ENCODE assay signal across 22 mouse cellular contexts in the genomic region with DNA sequence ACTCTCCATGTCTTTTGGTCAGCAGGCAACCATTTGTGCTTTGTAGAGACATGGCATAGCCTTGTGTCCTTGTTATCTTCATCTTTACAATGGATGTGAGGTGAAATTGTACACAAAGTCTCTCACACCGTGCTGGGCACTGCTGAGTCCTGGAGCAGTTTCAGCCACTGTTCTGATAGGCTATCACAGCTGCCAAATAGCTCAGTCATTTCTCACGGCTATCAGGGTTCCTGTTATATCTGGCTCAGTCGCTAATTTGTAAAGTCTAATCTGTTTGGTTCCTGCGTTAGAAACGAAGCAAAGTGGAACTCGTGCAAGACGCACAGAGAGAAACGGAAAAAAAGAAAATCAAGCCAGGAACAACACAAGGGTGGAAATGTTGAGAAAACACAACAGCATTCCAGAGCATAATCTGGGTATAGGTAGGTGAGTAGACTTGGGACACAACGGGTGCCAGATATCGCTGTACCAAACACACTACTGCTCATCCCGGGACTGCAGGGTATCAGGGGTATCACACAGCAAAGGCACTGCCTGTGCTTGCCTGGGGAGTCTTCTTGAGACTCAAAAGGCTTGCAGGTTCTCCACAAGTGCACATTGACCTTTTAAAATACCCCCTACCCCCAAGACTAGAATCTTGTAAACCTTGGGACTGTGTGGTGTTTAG.
DNase-seq lines count a peak whose midpoint lies in the region; ATAC-seq lines count a peak whose summit lies in the region.
"Had no signal": no experiment of that assay in that cellular context is flagged by ENCODE, and none has a peak within 500 bp of the region (broad histone marks: within the 10 kb centered on the region; RNA-seq: fewer than 3 reads in every experiment).

No protein-coding gene starts in this region.

- intact Hi-C loops in heart, postnatal 14 days (cut with DNase I): no loop called here
- intact Hi-C loops in heart, postnatal 25 days (cut with DNase I): no loop called here

- H3K36me3 ChIP-seq in heart, embryonic 13.5 days: no peaks in the 10 kb centered on the region
- no peaks in the 10 kb centered on the region for H3K36me3 ChIP-seq in heart, embryonic 11.5 days (ENCODE audit: control insufficient read depth, insufficient read depth, low read length)
- no peaks in the 10 kb centered on the region for H3K36me3 ChIP-seq in heart, embryonic 16.5 days (ENCODE audit: control insufficient read depth, insufficient read depth)
- H3K36me3 ChIP-seq: embryonic facial prominence, embryonic 15.5 days; forebrain, embryonic 10.5 days; hindbrain, embryonic 12.5 days had no signal

- H3K27ac ChIP-seq in heart, embryonic 13.5 days (replicated peaks): peak overlapping the region; percentile 36
- H3K27ac ChIP-seq in heart, embryonic 11.5 days (ENCODE audit: low read depth, low read length): no peak overlapping the region
- peak overlapping the region; percentile 51 for H3K27ac ChIP-seq in heart, embryonic 16.5 days (ENCODE audit: low read length)
- H3K27ac ChIP-seq: embryonic facial prominence, embryonic 15.5 days; forebrain, embryonic 10.5 days; gastrocnemius, adult 2 months; hindbrain, embryonic 12.5 days had no signal

- H3K4me3 ChIP-seq in heart, embryonic 13.5 days: no peak overlapping the region
- H3K4me3 ChIP-seq in heart, embryonic 11.5 days (ENCODE audit: low read depth, low read length): no peak overlapping the region
- no peak overlapping the region for H3K4me3 ChIP-seq in heart, embryonic 16.5 days (ENCODE audit: low read length)
- H3K4me3 ChIP-seq: embryonic facial prominence, embryonic 15.5 days; erythroblast, embryonic 14.5 days; forebrain, embryonic 10.5 days; gastrocnemius, adult 2 months; hindbrain, embryonic 12.5 days had no signal

- DNase-seq in heart, adult 11 months: peak; percentile 92
- DNase-seq in heart, postnatal 14 days: no peak
- DNase-seq in heart, postnatal 25 days (ENCODE audit: low spot score): peak; percentile 5
- no peak for DNase-seq in adrenal gland, postnatal 25 days
- DNase-seq: adrenal gland, postnatal 10 days; cerebellum, adult 2 months; cerebellum, postnatal 10 days; embryo, embryonic 11 days; gastrocnemius, adult 2 months; gastrocnemius, postnatal 25 days; kidney, adult 8-10 months had no signal

- no peak overlapping the region for H3K9ac ChIP-seq in heart, embryonic 13.5 days
- no peak overlapping the region for H3K9ac ChIP-seq in heart, embryonic 11.5 days (ENCODE audit: low read depth, low read length)
- no peak overlapping the region for H3K9ac ChIP-seq in heart, embryonic 16.5 days (ENCODE audit: low read length)
- H3K9ac ChIP-seq: embryonic facial prominence, embryonic 15.5 days; hindbrain, embryonic 12.5 days had no signal

- no peaks in the 10 kb centered on the region for H3K4me1 ChIP-seq in heart, embryonic 13.5 days
- H3K4me1 ChIP-seq in heart, embryonic 11.5 days (ENCODE audit: control insufficient read depth, insufficient read depth, low read length): no peaks in the 10 kb centered on the region
- H3K4me1 ChIP-seq in heart, embryonic 16.5 days (ENCODE audit: control insufficient read depth, insufficient read depth, low read length): no peaks in the 10 kb centered on the region
- H3K4me1 ChIP-seq: embryonic facial prominence, embryonic 15.5 days; forebrain, embryonic 10.5 days; hindbrain, embryonic 12.5 days had no signal

- WGBS in heart, embryonic 13.5 days: 53% methylated on average over 11 of the region's 11 CpGs
- WGBS in heart, embryonic 11.5 days (ENCODE audit: insufficient replicate concordance): 65% methylated on average over 11 of the region's 11 CpGs
- WGBS in heart, embryonic 16.5 days: 58% methylated on average over 11 of the region's 11 CpGs

- no peak; the same call in 1 of the 2 replicates for ATAC-seq in heart, embryonic 13.5 days (ENCODE audit: extremely low read depth, insufficient number of reproducible peaks, low FRiP score, low TSS enrichment)
- ATAC-seq in heart, embryonic 11.5 days (replicated peaks; ENCODE audit: insufficient number of reproducible peaks, low FRiP score, low TSS enrichment): no peak; the same call in 1 of the 2 replicates
- peak; percentile 63 for ATAC-seq in heart, embryonic 16.5 days (replicated peaks; ENCODE audit: extremely low read depth, insufficient read depth, low FRiP score)
- ATAC-seq: forebrain, embryonic 14.5 days; hindbrain, embryonic 16.5 days; inflammation-experienced regulatory T-cells, adult 6 months; intestine, postnatal 0 days had no signal

- H3K27me3 ChIP-seq in heart, embryonic 13.5 days (replicated peaks): no peaks in the 10 kb centered on the region
- no peaks in the 10 kb centered on the region for H3K27me3 ChIP-seq in heart, embryonic 11.5 days (ENCODE audit: control insufficient read depth, insufficient read depth, low read length)
- no peaks in the 10 kb centered on the region for H3K27me3 ChIP-seq in heart, embryonic 16.5 days (ENCODE audit: control insufficient read depth, insufficient read depth, low read length)
- H3K27me3 ChIP-seq: embryonic facial prominence, embryonic 15.5 days; hindbrain, embryonic 12.5 days had no signal

- no peak overlapping the region for H3K4me2 ChIP-seq in heart, embryonic 13.5 days
- no peak overlapping the region for H3K4me2 ChIP-seq in heart, embryonic 11.5 days
- H3K4me2 ChIP-seq in heart, embryonic 16.5 days (ENCODE audit: low read depth, low read length): no peak overlapping the region
- H3K4me2 ChIP-seq: embryonic facial prominence, embryonic 15.5 days; hindbrain, embryonic 12.5 days had no signal

- H3K9me3 ChIP-seq in heart, embryonic 13.5 days: peaks cover 15% of the 10 kb centered on the region
- peaks cover 3% of the 10 kb centered on the region; the same call in 1 of the 2 replicates for H3K9me3 ChIP-seq in heart, embryonic 11.5 days (replicated peaks; ENCODE audit: control insufficient read depth, low read length)
- H3K9me3 ChIP-seq in heart, embryonic 16.5 days (replicated peaks; ENCODE audit: control insufficient read depth, low read length): peaks cover 8% of the 10 kb centered on the region
- H3K9me3 ChIP-seq: embryonic facial prominence, embryonic 15.5 days; hindbrain, embryonic 12.5 days had no signal

Comparison
In these comparisons a context has a peak if more than half of its experiments do, and no peak if none do; other contexts are left out.
1. DNase-seq: peak in heart, adult 11 months (single experiment) and heart, postnatal 25 days (single experiment); none in heart, postnatal 14 days (0 of 2) and adrenal gland, postnatal 25 days (single experiment).